Mouse (Mus musculus) liver, embryonic 12.5 days (tissue): ENCODE measurements around the gene Zfp598. TPM values are rescaled to one million over a fixed set of nuclear protein-coding genes. Genes with fewer than 3 reads are reported as not detected.
"Not testable (repeated sequence)": the region's sequence is repeated elsewhere in the genome, so short reads cannot be mapped to it uniquely, and the experiment has no call there.

Experiments used
- ATAC-seq: fragments of 200-750 bp; cut with Nextera tagmentation; 2 replicates; pipeline ENCODE4 v1.8.0; 2017; ENCODE audit warnings: moderate number of reproducible peaks, mild to moderate bottlenecking, moderate library complexity
- H3K27ac ChIP-seq: fragments of 300-500 bp; sonication (generic); 2 replicates; pipeline ENCODE4 v1.5.1; 2016; ENCODE audit warnings: mild to moderate bottlenecking
- H3K27me3 ChIP-seq: fragments of 300-500 bp; sonication (generic); replicated peaks from 2 replicates; pipeline ENCODE4 v1.6.1; 2016; ENCODE audit warnings: mild to moderate bottlenecking, moderate library complexity
- H3K36me3 ChIP-seq: fragments of 300-500 bp; sonication (generic); 2 replicates; pipeline ENCODE4 v1.6.1; 2016; ENCODE audit warnings: mild to moderate bottlenecking, moderate library complexity
- H3K4me1 ChIP-seq: fragments of 300-500 bp; sonication (generic); 2 replicates; pipeline ENCODE4 v1.6.1; 2016
- H3K4me2 ChIP-seq: fragments of 300-500 bp; sonication (generic); 2 replicates; pipeline ENCODE4 v1.6.1; 2016; ENCODE audit warnings: mild to moderate bottlenecking, moderate library complexity
- H3K4me3 ChIP-seq: fragments of 300-500 bp; sonication (generic); 2 replicates; pipeline ENCODE4 v1.5.1; 2016; ENCODE audit warnings: mild to moderate bottlenecking, moderate library complexity
- H3K9ac ChIP-seq: fragments of 300-500 bp; sonication (generic); 2 replicates; pipeline ENCODE4 v1.6.1; 2016; ENCODE audit warnings: mild to moderate bottlenecking, moderate library complexity
- H3K9me3 ChIP-seq: fragments of 300-500 bp; sonication (generic); replicated peaks from 2 replicates; pipeline ENCODE4 v1.6.1; 2016; ENCODE audit warnings: mild to moderate bottlenecking, moderate library complexity
- WGBS: fragments of 180-500 bp; shearing (Covaris S2); methylation state at CpG from one replicate; pipeline ENCODE4 v1.1.7; 2016; ENCODE audit not compliant: insufficient replicate concordance; 5-methylcytosine and 5-hydroxymethylcytosine counted together
- polyA plus RNA-seq: library from polyadenylated mRNA; unstranded; fragments of >200 nt; fragmentation: Nextera tagmentation; extraction: Ambion mirVana; gene quantifications from 2 replicates; pipeline ENCODE4 v1.2.1, GENCODE M21; 2016

Gene Zfp598
- polyA plus RNA-seq, 1 experiment from 2014 or later, result 20.4 TPM

GRCm38 (mm10) chr17:24715556-24715955 is 46.1 kb downstream of the Zfp598 start:
- no peaks in the 10 kb centered on the region for H3K9me3 ChIP-seq
- no peak overlapping the region for H3K9ac ChIP-seq
- H3K27ac ChIP-seq, result no peak overlapping the region
- no peak for ATAC-seq
- H3K4me3 ChIP-seq, result no peak overlapping the region
- H3K4me2 ChIP-seq, result no peak overlapping the region
- H3K4me1 ChIP-seq, result peaks cover 15% of the 10 kb centered on the region
- H3K36me3 ChIP-seq, result peaks cover 39% of the 10 kb centered on the region
- H3K27me3 ChIP-seq, result no peaks in the 10 kb centered on the region
- whole genome bisulfite sequencing, result 84% methylated on average over 6 of the region's 6 CpGs

GRCm38 (mm10) chr17:24716166-24716682 is 46.7 kb downstream of the Zfp598 start:
- Histone ChIP-seq H3K27me3 (no peaks in the 10 kb centered on the region), H3K27ac (no peak overlapping the region), H3K9ac (no peak overlapping the region), H3K36me3 (peaks cover 44% of the 10 kb centered on the region), H3K9me3 (no peaks in the 10 kb centered on the region), H3K4me3 (no peak overlapping the region), H3K4me1 (peaks cover 16% of the 10 kb centered on the region), H3K4me2 (no peak overlapping the region)
- no peak for ATAC-seq
- WGBS, result 92% methylated on average over 15 of the region's 15 CpGs

- no peaks in the 10 kb centered on the region for H3K27me3 ChIP-seq
- H3K4me3 ChIP-seq, result peak within 1 kb of the TSS; percentile 92
- ATAC-seq, result no peak
- peaks cover 59% of the 10 kb centered on the region for H3K36me3 ChIP-seq
- no peaks in the 10 kb centered on the region for H3K9me3 ChIP-seq
- H3K27ac ChIP-seq, result peak within 1 kb of the TSS; percentile 85
- H3K4me1 ChIP-seq, result peaks cover 33% of the 10 kb centered on the region
- 67% methylated on average over 4 of the region's 4 CpGs for WGBS
- peak within 1 kb of the TSS; percentile 93 for H3K9ac ChIP-seq
- H3K4me2 ChIP-seq, result peak within 1 kb of the TSS; percentile 80
These were observed 48.5 kb downstream of the Zfp598 start, which contains the start of the genes Rnf151 and Rps2 for GRCm38 (mm10) chr17:24717943-24718342. Gene Rnf151, minus strand, starts transcription at chr17:24718063. Gene Rps2, plus strand, starts transcription at chr17:24718116.

DNA sequence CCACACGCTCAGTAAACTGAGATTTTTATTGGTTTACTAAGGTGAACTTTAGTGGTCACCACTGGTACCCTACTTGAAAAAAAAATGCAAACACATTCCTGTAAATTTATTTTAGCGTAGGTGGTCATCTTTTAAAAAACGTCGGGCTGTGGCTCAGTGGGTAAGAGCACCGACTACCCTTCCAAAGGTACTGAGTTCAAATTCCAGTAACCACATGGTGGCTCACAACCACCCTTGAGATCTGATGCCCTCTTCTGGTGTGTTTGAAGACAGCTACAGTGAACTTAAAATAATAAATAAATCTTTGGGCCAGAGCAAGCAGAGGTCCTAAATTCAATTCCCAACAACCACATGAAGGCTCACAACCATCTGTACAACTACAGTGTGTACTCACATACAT is 49.5 kb downstream of the Zfp598 start:
- peaks cover 59% of the 10 kb centered on the region for H3K36me3 ChIP-seq
- H3K4me1 ChIP-seq, result peaks cover 42% of the 10 kb centered on the region
- not testable (repeated sequence) for H3K9me3 ChIP-seq, H3K27me3 ChIP-seq, ATAC-seq
- peak overlapping the region; percentile 92 for H3K4me3 ChIP-seq
- H3K9ac ChIP-seq, result peak overlapping the region; percentile 93
- H3K4me2 ChIP-seq, result peak overlapping the region; percentile 80
- WGBS, result 29% methylated on average over 5 of the region's 5 CpGs
- H3K27ac ChIP-seq, result peak overlapping the region; percentile 85

GRCm38 (mm10) chr17:24719494-24720222 is 50.2 kb downstream of the Zfp598 start:
- peak overlapping the region; percentile 92 for H3K4me3 ChIP-seq
- peaks cover 59% of the 10 kb centered on the region for H3K36me3 ChIP-seq
- ATAC-seq, result peak; percentile 92
- H3K27me3 ChIP-seq, result no peaks in the 10 kb centered on the region
- peak overlapping the region; percentile 85 for H3K27ac ChIP-seq
- H3K9me3 ChIP-seq, result no peaks in the 10 kb centered on the region
- under 1% methylated on average over 60 of the region's 61 CpGs for WGBS
- peaks cover 45% of the 10 kb centered on the region for H3K4me1 ChIP-seq
- peak overlapping the region; percentile 93 for H3K9ac ChIP-seq
- H3K4me2 ChIP-seq, result peak overlapping the region; percentile 80

DNA sequence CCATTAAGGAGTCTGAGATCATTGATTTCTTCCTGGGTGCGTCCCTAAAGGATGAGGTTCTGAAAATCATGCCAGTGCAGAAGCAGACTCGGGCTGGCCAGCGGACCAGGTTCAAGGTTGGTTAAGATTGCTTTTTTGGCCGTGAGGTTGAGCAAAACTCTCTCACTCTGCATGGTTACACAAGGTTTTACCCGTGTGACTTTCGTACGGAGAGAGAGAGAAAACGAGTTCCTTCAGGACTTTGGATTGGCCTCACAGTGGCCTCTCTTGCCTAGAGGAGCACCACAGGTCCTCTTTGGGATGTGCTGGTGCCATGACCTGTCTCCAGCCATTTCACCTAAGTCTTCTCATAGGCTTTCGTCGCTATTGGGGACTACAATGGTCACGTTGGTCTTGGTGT is 51.1 kb downstream of the Zfp598 start:
- Histone ChIP-seq H3K36me3 (peaks cover 55% of the 10 kb centered on the region), H3K4me3 (peak overlapping the region; percentile 92), H3K9ac (peak overlapping the region; percentile 93), H3K4me2 (peak overlapping the region; percentile 80), H3K27ac (peak overlapping the region; percentile 79), H3K4me1 (peaks cover 48% of the 10 kb centered on the region)
- not testable (repeated sequence) for ATAC-seq, H3K9me3 ChIP-seq, H3K27me3 ChIP-seq
- WGBS, result under 1% methylated on average over 11 of the region's 11 CpGs

DNA sequence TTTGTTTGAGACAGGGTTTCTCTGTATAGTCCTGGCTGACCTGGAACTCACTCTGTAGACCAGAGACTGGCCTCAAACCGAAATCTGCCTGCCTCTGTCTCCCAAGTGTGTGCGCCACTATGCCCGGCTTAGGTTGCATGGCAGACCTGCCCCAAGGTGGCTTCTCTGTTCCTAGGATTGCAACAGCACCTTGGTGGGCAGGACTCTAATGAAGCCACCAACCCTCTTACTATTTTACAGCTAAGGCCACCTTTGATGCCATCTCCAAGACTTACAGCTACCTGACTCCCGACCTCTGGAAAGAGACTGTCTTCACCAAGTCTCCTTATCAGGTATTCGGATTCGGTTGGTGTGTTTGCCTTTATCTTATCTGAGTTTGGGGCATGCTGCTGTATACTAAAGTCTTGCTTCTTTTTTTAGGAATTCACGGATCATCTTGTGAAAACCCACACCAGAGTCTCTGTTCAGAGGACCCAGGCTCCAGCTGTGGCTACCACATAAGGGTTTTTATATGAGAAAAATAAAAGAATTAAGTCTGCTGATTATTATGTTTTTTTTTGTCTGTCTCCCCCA is 52.0 kb downstream of the Zfp598 start:
- peak overlapping the region; percentile 93 for H3K9ac ChIP-seq
- H3K9me3 ChIP-seq, H3K27me3 ChIP-seq, ATAC-seq: not testable (repeated sequence)
- H3K4me2 ChIP-seq, result peak overlapping the region; percentile 80
- WGBS, result 13% methylated on average over 7 of the region's 7 CpGs
- H3K4me1 ChIP-seq, result peaks cover 55% of the 10 kb centered on the region
- H3K4me3 ChIP-seq, result peak overlapping the region; percentile 92
- peaks cover 46% of the 10 kb centered on the region for H3K36me3 ChIP-seq
- H3K27ac ChIP-seq, result peak overlapping the region; percentile 90

DNA sequence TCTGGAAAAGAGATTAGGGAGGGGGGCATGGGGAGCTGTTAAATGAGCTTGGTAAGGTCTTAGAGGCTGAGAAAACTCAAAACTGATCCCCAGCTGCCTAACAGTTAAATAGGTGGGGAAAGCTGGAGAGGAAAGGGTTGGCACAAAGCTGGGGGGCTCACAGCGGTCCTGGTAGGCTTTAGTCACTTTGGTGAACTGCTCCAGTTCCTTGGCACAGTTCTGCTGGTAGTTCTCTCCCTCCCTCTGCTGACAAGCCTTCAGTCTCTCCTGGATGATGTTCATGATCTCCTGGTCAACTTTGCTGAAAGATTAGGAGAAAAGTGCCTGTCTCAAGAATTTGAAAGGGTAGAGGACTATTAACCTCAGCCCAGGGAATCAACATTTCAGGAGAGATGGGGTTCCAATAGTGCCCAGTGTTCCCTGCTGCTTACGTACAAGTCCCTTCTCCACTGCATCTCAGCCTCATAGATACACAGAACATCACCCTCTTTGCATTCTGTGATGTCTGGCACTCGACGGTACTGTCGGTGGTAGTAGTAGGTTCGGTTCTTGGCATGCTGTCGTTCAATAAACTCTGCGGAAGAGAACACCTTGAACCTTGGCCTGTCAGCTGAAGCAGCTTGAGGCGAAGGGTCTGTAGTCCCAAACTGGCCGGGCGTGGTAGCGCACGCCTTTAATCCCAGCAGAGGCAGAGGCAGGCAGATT is 52.9 kb downstream of the Zfp598 start:
- Histone ChIP-seq H3K9ac (peak overlapping the region; percentile 93), H3K9me3 (no peaks in the 10 kb centered on the region), H3K36me3 (peaks cover 39% of the 10 kb centered on the region), H3K27me3 (0 out of 2 replicates have a peak, but pooled peaks cover 3% of the 10 kb centered on the region), H3K27ac (peak overlapping the region; percentile 90), H3K4me1 (peaks cover 55% of the 10 kb centered on the region), H3K4me2 (peak overlapping the region; percentile 80), H3K4me3 (peak overlapping the region; percentile 92)
- no peak for ATAC-seq
- WGBS, result 13% methylated on average over 13 of the region's 13 CpGs

DNA sequence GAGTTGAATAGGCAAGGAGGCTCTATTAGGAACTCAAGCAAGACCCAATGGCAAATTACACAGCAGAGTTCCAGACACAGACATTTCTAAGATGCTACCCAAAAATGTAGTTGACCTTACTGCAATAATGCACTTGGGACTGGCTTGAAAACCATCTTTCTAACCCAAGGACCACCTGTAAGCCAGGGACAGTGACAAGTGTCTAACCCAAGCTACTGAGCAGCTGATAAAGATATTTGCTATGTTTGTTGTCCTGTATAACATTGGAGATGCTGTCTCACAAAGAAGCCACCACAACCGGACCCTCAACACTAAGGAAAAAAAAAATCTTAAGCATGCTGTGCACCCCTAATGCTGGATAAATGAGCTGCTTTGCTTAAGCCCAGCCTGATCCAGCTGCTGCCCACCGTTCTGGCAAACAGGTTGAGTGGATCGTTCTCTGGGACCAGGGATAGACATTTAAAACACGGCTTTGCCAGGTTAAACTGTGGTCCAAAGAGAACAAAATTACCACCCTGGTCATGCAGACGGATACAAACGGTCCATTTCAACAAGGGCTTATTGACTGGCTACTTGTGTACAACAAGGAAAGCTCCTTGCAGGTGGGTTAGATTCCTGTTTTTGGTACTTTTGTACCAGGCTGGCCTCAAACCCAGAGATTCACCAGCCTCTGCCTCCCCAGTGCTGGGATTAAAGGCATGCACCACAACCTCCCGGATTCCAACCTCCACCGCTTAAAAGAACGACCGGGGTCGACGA is 53.8 kb downstream of the Zfp598 start:
- Histone ChIP-seq H3K4me3 (peak overlapping the region; percentile 92), H3K4me1 (peaks cover 50% of the 10 kb centered on the region), H3K27me3 (peaks cover 12% of the 10 kb centered on the region), H3K9me3 (no peaks in the 10 kb centered on the region), H3K4me2 (peak overlapping the region; percentile 80), H3K36me3 (peaks cover 29% of the 10 kb centered on the region), H3K27ac (peak overlapping the region; percentile 90), H3K9ac (peak overlapping the region; percentile 93)
- no peak for ATAC-seq
- 3% methylated on average over 12 of the region's 12 CpGs for WGBS

DNA sequence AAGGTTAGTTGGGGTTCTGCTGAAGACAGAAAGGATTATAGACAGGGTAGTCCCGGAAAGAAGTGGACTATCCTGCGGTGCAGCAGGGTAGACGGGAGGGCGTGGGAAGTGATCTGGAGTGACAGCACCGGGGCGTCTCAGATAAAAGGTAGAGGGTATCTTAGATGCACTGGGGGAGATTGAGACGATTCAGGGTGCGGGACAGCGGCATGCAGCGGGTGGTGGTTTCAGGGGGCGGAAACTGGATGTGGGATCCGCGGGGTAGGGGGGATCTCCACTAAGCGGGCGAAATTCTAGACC is 54.3 kb downstream of the Zfp598 start:
- Histone ChIP-seq H3K4me2 (peak overlapping the region; percentile 80), H3K27ac (peak overlapping the region; percentile 90), H3K36me3 (peaks cover 24% of the 10 kb centered on the region), H3K4me1 (peaks cover 45% of the 10 kb centered on the region), H3K9me3 (no peaks in the 10 kb centered on the region), H3K9ac (peak overlapping the region; percentile 93), H3K4me3 (peak overlapping the region; percentile 92), H3K27me3 (peaks cover 14% of the 10 kb centered on the region)
- ATAC-seq, result peak; percentile 64
- under 1% methylated on average over 15 of the region's 15 CpGs for WGBS

DNA sequence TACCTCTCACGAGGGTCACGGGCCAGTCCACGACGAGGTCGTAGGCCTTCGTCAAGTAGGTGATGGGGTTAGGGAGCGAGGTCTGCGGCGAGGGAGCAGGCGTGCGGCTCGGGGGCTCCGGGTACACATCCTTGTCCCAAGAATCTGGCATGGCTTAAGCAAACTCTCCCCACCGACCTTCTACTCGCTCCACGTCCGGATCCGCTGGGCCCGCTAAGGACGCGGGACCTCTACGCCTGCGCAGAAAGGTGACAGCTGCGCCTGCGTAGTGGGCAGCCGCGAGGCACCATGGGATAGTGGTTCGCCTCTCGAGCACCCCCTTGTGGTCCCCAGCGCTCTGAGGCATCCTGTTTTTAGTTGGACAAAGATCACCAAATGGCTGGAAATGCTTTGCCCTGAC is 54.7 kb downstream of the Zfp598 start, which contains the start of gene Ndufb10:
Gene Ndufb10 (minus strand): TSS at position 295 of the 400 bp plus-strand sequence.
- WGBS, result under 1% methylated on average over 30 of the region's 30 CpGs
- H3K27ac ChIP-seq, result peak within 1 kb of the TSS; percentile 90
- peak within 1 kb of the TSS; percentile 92 for H3K4me3 ChIP-seq
- H3K9ac ChIP-seq, result peak within 1 kb of the TSS; percentile 93
- H3K27me3 ChIP-seq, result peaks cover 14% of the 10 kb centered on the region
- peaks cover 22% of the 10 kb centered on the region for H3K36me3 ChIP-seq
- ATAC-seq, result peak; percentile 74
- H3K4me2 ChIP-seq, result peak within 1 kb of the TSS; percentile 80
- peaks cover 41% of the 10 kb centered on the region for H3K4me1 ChIP-seq
- no peaks in the 10 kb centered on the region for H3K9me3 ChIP-seq
